8 mouse cellular contexts compared by ENCODE assay signal in the genomic region with DNA sequence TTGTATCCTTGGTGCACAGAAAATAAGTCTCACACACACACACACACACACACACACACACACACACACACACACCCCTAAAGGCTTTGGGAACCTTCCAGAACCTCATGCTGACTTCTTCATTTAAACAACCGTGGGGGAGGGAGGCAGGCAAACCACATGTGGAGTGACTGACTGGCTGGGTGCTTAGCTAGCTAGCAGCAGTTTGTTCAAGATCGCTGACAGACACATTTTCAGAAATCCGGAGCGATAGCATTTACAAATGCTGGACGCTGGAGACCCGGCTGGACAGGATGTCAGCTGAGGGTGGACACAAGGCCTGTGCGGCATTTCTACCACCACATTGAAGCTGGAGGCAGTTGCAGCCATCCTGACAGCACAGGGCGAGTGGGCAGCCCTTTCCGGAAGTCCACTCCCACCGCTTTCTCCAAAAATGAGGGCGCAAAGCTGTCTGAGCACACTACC. TPM values are rescaled to one million over a fixed set of nuclear protein-coding genes. Genes with fewer than 3 reads are reported as not detected.
DNase-seq lines count a peak whose midpoint lies in the region.

No protein-coding gene starts in this region.

- peak; percentile 74 for DNase-seq in layer of hippocampus, adult 11-12 months (ENCODE audit: low spot score)
- DNase-seq in layer of hippocampus, adult 9-10 months (ENCODE audit: low spot score) = no peak
- DNase-seq in heart, adult 9 months (ENCODE audit: low spot score in 2 of 2) = peak; percentile 45 to 75
- peak; percentile 43 to 73 for DNase-seq in left cerebral cortex, postnatal 10 days (ENCODE audit: extremely low spot score in 1 of 2, low spot score in 2 of 2)
- peak; percentile 46 for DNase-seq in right cerebral cortex, postnatal 25 days
- DNase-seq in adrenal gland, postnatal 14 days = no peak
- no peak for DNase-seq in retina, postnatal 1 day
- no peak for DNase-seq in ovary, postnatal 36 days (ENCODE audit: low spot score)

- intact Hi-C loops in left cerebral cortex, postnatal 10 days (cut with DNase I) = no loop called here

RNA-seq across cellular contexts. Expression of a gene that starts 15.5 kb away (rescaled TPM):
- total RNA-seq in left cerebral cortex, postnatal 10 days (2021) = 100 to 1,000 TPM in 1 of 2 experiments, 10 to 100 TPM in 1; 96.5 to 100 TPM
- 56.9 and 79.0 TPM in 2 replicates for total RNA-seq in adrenal gland, postnatal 14 days (2021)

RNA-seq across cellular contexts. Expression of a gene that starts 37.2 kb away (rescaled TPM):
- total RNA-seq in left cerebral cortex, postnatal 10 days (2021) = 1 to 10 TPM; 7.3 to 8.2 TPM
- total RNA-seq in adrenal gland, postnatal 14 days (2021) = 6.6 and 10.0 TPM in 2 replicates

RNA-seq across cellular contexts. Expression of a gene that starts 46.6 kb away (rescaled TPM):
- total RNA-seq in left cerebral cortex, postnatal 10 days (2021) = 10 to 100 TPM; 14.2 to 15.9 TPM
- total RNA-seq in adrenal gland, postnatal 14 days (2021) = 9.1 and 10.8 TPM in 2 replicates

Comparison
In these comparisons a context has a peak if more than half of its experiments do, and no peak if none do; other contexts are left out.
1. DNase-seq: peak in layer of hippocampus, adult 11-12 months (single experiment), heart, adult 9 months (2 of 2), left cerebral cortex, postnatal 10 days (2 of 2) and right cerebral cortex, postnatal 25 days (single experiment); none in layer of hippocampus, adult 9-10 months (single experiment), adrenal gland, postnatal 14 days (single experiment), retina, postnatal 1 day (single experiment) and ovary, postnatal 36 days (single experiment).